12 mouse cellular contexts compared by ENCODE assay signal in genomic region chr4:100910605-100911330, GRCm38 (mm10).
DNase-seq lines count a peak whose midpoint lies in the region; ATAC-seq and TF ChIP-seq lines count a peak whose summit lies in the region.
"Had no signal": no experiment of that assay in that cellular context is flagged by ENCODE, and none has a peak within 500 bp of the region (broad histone marks: within the 10 kb centered on the region; RNA-seq: fewer than 3 reads in every experiment).

No protein-coding gene starts in this region.

- peak overlapping the region; percentile 39; the same call in 1 of the 2 replicates for H3K27ac ChIP-seq in lung, embryonic 15.5 days
- H3K27ac ChIP-seq in forebrain, embryonic 12.5 days = 0 out of 2 replicates have a peak overlapping the region, but pooled peaks have one; percentile 54
- H3K27ac ChIP-seq in intestine, embryonic 14.5 days (ENCODE audit: low read depth) = no peak overlapping the region
- peak overlapping the region; percentile 58; the same call in 1 of the 2 replicates for H3K27ac ChIP-seq in stomach, embryonic 16.5 days (ENCODE audit: low read length)
- H3K27ac ChIP-seq in lung, postnatal 0 days (ENCODE audit: low read length) = no peak overlapping the region; the same call in 1 of the 2 replicates

- peaks cover 30% of the 10 kb centered on the region for H3K4me1 ChIP-seq in lung, embryonic 15.5 days
- peaks cover 70% of the 10 kb centered on the region for H3K4me1 ChIP-seq in forebrain, embryonic 12.5 days
- peaks cover 12% of the 10 kb centered on the region for H3K4me1 ChIP-seq in intestine, embryonic 14.5 days (replicated peaks; ENCODE audit: control insufficient read depth, insufficient read depth, low read length)
- peaks cover 33% of the 10 kb centered on the region for H3K4me1 ChIP-seq in stomach, embryonic 16.5 days (ENCODE audit: control insufficient read depth, insufficient read depth, low read length)
- H3K4me1 ChIP-seq in lung, postnatal 0 days (ENCODE audit: insufficient read depth, low read depth, low read length) = peaks cover 4% of the 10 kb centered on the region; the same call in 1 of the 2 replicates
- H3K4me1 ChIP-seq: megakaryocyte, embryonic 14.5 days had no signal

- no peak for TF ChIP-seq CTCF in lung, postnatal 0 days (IDR thresholded peaks at IDR 0.05)

- WGBS in lung, embryonic 15.5 days = 22% methylated on average over 11 of the region's 11 CpGs
- WGBS in forebrain, embryonic 12.5 days = 22% methylated on average over 11 of the region's 11 CpGs
- WGBS in intestine, embryonic 14.5 days = 25% methylated on average over 11 of the region's 11 CpGs
- 25% methylated on average over 11 of the region's 11 CpGs for WGBS in stomach, embryonic 16.5 days
- WGBS in lung, postnatal 0 days = 33% methylated on average over 11 of the region's 11 CpGs

- no peak for TF ChIP-seq EP300 in lung, postnatal 0 days (IDR thresholded peaks at IDR 0.05)

- no peak overlapping the region for H3K4me2 ChIP-seq in lung, embryonic 15.5 days
- no peak overlapping the region for H3K4me2 ChIP-seq in forebrain, embryonic 12.5 days
- H3K4me2 ChIP-seq in intestine, embryonic 14.5 days (ENCODE audit: low read length) = 0 out of 2 replicates have a peak overlapping the region, but pooled peaks have one; percentile 6
- no peak overlapping the region for H3K4me2 ChIP-seq in stomach, embryonic 16.5 days (ENCODE audit: low read depth, low read length)
- no peak overlapping the region for H3K4me2 ChIP-seq in lung, postnatal 0 days (replicated peaks; ENCODE audit: low read depth, low read length)
- H3K4me2 ChIP-seq: liver, embryonic 11.5 days had no signal

- H3K9me3 ChIP-seq in lung, embryonic 15.5 days = no peaks in the 10 kb centered on the region
- H3K9me3 ChIP-seq in forebrain, embryonic 12.5 days = no peaks in the 10 kb centered on the region
- no peaks in the 10 kb centered on the region for H3K9me3 ChIP-seq in intestine, embryonic 14.5 days (ENCODE audit: control insufficient read depth, low read length)
- H3K9me3 ChIP-seq in stomach, embryonic 16.5 days (replicated peaks; ENCODE audit: control insufficient read depth, low read length) = no peaks in the 10 kb centered on the region
- H3K9me3 ChIP-seq in lung, postnatal 0 days (ENCODE audit: low read length) = no peaks in the 10 kb centered on the region
- H3K9me3 ChIP-seq: megakaryocyte, embryonic 14.5 days had no signal

- H3K27me3 ChIP-seq in lung, embryonic 15.5 days = no peaks in the 10 kb centered on the region
- no peaks in the 10 kb centered on the region for H3K27me3 ChIP-seq in forebrain, embryonic 12.5 days
- no peaks in the 10 kb centered on the region; the same call in 1 of the 2 replicates for H3K27me3 ChIP-seq in intestine, embryonic 14.5 days (replicated peaks; ENCODE audit: control insufficient read depth, insufficient read depth, low read length)
- H3K27me3 ChIP-seq in stomach, embryonic 16.5 days (ENCODE audit: control insufficient read depth, insufficient read depth, low read length) = no peaks in the 10 kb centered on the region
- no peaks in the 10 kb centered on the region for H3K27me3 ChIP-seq in lung, postnatal 0 days (replicated peaks; ENCODE audit: insufficient read depth, low read length)

- no peak overlapping the region for H3K4me3 ChIP-seq in lung, embryonic 15.5 days
- no peak overlapping the region for H3K4me3 ChIP-seq in forebrain, embryonic 12.5 days (replicated peaks)
- H3K4me3 ChIP-seq in intestine, embryonic 14.5 days (ENCODE audit: low read depth, low read length) = no peak overlapping the region
- H3K4me3 ChIP-seq in stomach, embryonic 16.5 days (replicated peaks; ENCODE audit: low read length) = no peak overlapping the region
- H3K4me3 ChIP-seq in lung, postnatal 0 days (ENCODE audit: low read depth, low read length) = no peak overlapping the region
- H3K4me3 ChIP-seq: megakaryocyte, embryonic 14.5 days had no signal

- no peaks in the 10 kb centered on the region for H3K36me3 ChIP-seq in lung, embryonic 15.5 days
- no peaks in the 10 kb centered on the region for H3K36me3 ChIP-seq in forebrain, embryonic 12.5 days (replicated peaks)
- no peaks in the 10 kb centered on the region for H3K36me3 ChIP-seq in intestine, embryonic 14.5 days (ENCODE audit: control insufficient read depth, insufficient read depth, low read length)
- H3K36me3 ChIP-seq in stomach, embryonic 16.5 days (ENCODE audit: control insufficient read depth, insufficient read depth, low read length) = no peaks in the 10 kb centered on the region
- no peaks in the 10 kb centered on the region for H3K36me3 ChIP-seq in lung, postnatal 0 days (ENCODE audit: insufficient read depth, low read length)

- DNase-seq in lung, postnatal 4 days = no peak
- no peak for DNase-seq in intestine, embryonic 14.5 days (ENCODE audit: low spot score)
- DNase-seq in natural killer cell, adult 2 months (ENCODE audit: low spot score in 2 of 2) = no peak
- DNase-seq in lung, postnatal 0 days (ENCODE audit: low spot score) = no peak
- DNase-seq: cerebellum, adult 9-10 months; right cerebral cortex, adult 18-20 months; thymus, postnatal 14 days had no signal

- no peak for ATAC-seq in lung, embryonic 15.5 days (ENCODE audit: borderline replicate concordance, extremely low read depth, low FRiP score, low TSS enrichment)
- no peak for ATAC-seq in forebrain, embryonic 12.5 days (ENCODE audit: low FRiP score)
- no peak for ATAC-seq in intestine, embryonic 14.5 days (replicated peaks; ENCODE audit: low FRiP score, low TSS enrichment, low read depth)
- ATAC-seq in stomach, embryonic 16.5 days (ENCODE audit: insufficient read depth, low FRiP score) = no peak
- no peak for ATAC-seq in lung, postnatal 0 days

- H3K9ac ChIP-seq in lung, embryonic 15.5 days = no peak overlapping the region
- H3K9ac ChIP-seq in forebrain, embryonic 12.5 days = no peak overlapping the region
- H3K9ac ChIP-seq in intestine, embryonic 14.5 days (ENCODE audit: low read length) = no peak overlapping the region
- no peak overlapping the region for H3K9ac ChIP-seq in stomach, embryonic 16.5 days (ENCODE audit: low read length)
- no peak overlapping the region for H3K9ac ChIP-seq in lung, postnatal 0 days (replicated peaks; ENCODE audit: low read depth)

Comparison
In these comparisons a context has a peak if more than half of its experiments do, and no peak if none do; other contexts are left out.
1. H3K27ac ChIP-seq: peak in lung, embryonic 15.5 days (single experiment), forebrain, embryonic 12.5 days (single experiment) and stomach, embryonic 16.5 days (single experiment); none in intestine, embryonic 14.5 days (single experiment) and lung, postnatal 0 days (single experiment).